Mouse (Mus musculus): ENCODE measurements at regions not wholly inside any gene's neighbourhood (a gene's known extent, or its start where the extent isn't known, plus 50 kb on each side); places are given as distances from the start of the nearest gene placed in this dataset.
A peak's percentile ranks its signal among the peaks of the same experiment; 100 is the strongest.

DNA sequence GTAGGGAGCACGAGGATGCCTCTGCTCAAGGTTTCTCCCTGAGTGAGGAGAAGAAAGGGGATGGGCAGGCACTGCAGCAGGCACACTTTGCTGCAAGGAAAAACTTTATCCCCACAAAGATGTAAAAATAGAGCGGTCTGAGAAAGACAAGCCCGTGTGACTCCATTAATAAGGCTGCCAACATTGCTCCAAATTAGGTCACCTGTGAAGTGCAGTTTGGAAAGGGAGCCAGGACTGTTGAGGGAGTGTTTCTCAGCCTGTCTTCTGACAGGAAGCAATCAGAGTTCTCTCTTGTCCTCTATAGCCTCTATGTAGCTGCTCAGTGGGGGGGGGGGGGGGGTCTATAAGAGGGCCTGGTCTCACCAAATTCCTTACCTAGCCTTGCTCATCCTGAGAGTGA is 51.0 kb downstream of the Gm10234 start:
- Histone ChIP-seq H3K4me1 (no peaks in the 10 kb centered on the region), H3K27me3 (replicated peaks) (no peaks in the 10 kb centered on the region), H3K4me3 (replicated peaks) (no peak overlapping the region), H3K4me2 (no peak overlapping the region), H3K36me3 (no peaks in the 10 kb centered on the region), H3K9me3 (no peaks in the 10 kb centered on the region), H3K27ac (no peak overlapping the region), H3K9ac (no peak overlapping the region)
- ATAC-seq (ENCODE audit: insufficient read depth, low FRiP score, low read depth): 0 out of 2 replicates have a peak, but pooled peaks have one; percentile 27
- 65% methylated on average over 3 of the region's 3 CpGs for WGBS

GRCm38 (mm10) chr6:95374266-95374665 is 52.4 kb downstream of the Gm10234 start:
- WGBS: 86% methylated on average over 6 of the region's 6 CpGs
- H3K27ac ChIP-seq: no peak overlapping the region
- no peak for ATAC-seq (ENCODE audit: insufficient read depth, low FRiP score, low read depth)
- H3K4me3 ChIP-seq (replicated peaks): no peak overlapping the region
- H3K4me2 ChIP-seq: no peak overlapping the region
- no peaks in the 10 kb centered on the region for H3K4me1 ChIP-seq
- no peaks in the 10 kb centered on the region for H3K9me3 ChIP-seq
- no peaks in the 10 kb centered on the region for H3K27me3 ChIP-seq (replicated peaks)
- no peaks in the 10 kb centered on the region for H3K36me3 ChIP-seq
- no peak overlapping the region for H3K9ac ChIP-seq

DNA sequence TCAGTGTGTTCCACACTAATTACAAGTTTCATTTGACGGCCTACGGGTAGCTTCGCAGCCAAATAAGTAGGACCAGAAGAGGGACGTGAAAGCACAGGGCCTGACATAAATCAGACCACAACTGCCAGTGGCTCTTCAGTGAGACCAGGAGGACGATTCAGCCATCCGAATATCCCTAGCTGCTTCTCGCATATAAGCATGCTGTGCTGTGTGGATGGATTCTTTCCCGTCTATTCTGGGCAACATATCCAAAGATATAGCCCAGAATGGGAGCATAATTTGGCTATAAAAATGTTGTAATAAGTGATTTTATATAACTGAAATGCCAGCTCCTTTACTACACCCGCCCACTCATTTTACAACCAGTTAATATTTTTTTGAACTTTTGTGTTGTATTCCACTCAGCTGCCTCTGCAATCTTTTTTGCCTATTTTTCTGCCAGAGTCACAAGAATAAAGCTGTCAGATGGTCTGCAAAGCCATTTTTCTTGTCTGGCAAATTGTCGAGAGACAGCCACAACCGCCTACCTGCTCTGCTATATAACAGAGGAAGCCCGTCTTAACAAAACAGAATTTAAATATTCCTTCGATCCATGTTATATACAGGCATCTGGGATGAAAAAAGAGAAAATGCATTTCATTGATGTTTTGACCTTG is 55.8 kb downstream of the Gm10234 start:
- H3K9me3 ChIP-seq: no peaks in the 10 kb centered on the region
- H3K4me1 ChIP-seq: no peaks in the 10 kb centered on the region
- no peaks in the 10 kb centered on the region for H3K36me3 ChIP-seq
- WGBS: 84% methylated on average over 13 of the region's 13 CpGs
- H3K27ac ChIP-seq: no peak overlapping the region
- no peak overlapping the region for H3K9ac ChIP-seq
- H3K27me3 ChIP-seq (replicated peaks): no peaks in the 10 kb centered on the region
- no peak for ATAC-seq (ENCODE audit: insufficient read depth, low FRiP score, low read depth)
- no peak overlapping the region for H3K4me3 ChIP-seq (replicated peaks)
- H3K4me2 ChIP-seq: no peak overlapping the region

- H3K4me1 ChIP-seq: no peaks in the 10 kb centered on the region
- H3K27me3 ChIP-seq (replicated peaks): no peaks in the 10 kb centered on the region
- no peaks in the 10 kb centered on the region for H3K9me3 ChIP-seq
- no peaks in the 10 kb centered on the region for H3K36me3 ChIP-seq
- H3K4me3 ChIP-seq (replicated peaks): no peak overlapping the region
- 76% methylated on average over 4 of the region's 4 CpGs for WGBS
- no peak overlapping the region for H3K9ac ChIP-seq
- no peak for ATAC-seq (ENCODE audit: insufficient read depth, low FRiP score, low read depth)
- H3K27ac ChIP-seq: no peak overlapping the region
- H3K4me2 ChIP-seq: no peak overlapping the region
Measured at GRCm38 (mm10) chr6:95378349-95378748, 56.4 kb downstream of the Gm10234 start.
